Mouse (Mus musculus) lung, adult 2 months (tissue): ENCODE data around the gene Hephl1.

Source experiments
- CTCF ChIP-seq: fragments of 200-500 bp; IDR thresholded peaks from 2 replicates; pipeline ENCODE4 v1.5.1; 2011; ENCODE audit warnings: mild to moderate bottlenecking, low read length, control low read depth; ENCODE audit not compliant: insufficient read depth
- POLR2A ChIP-seq: fragments of 200-500 bp; IDR thresholded peaks from 2 replicates; pipeline ENCODE4 v1.6.1; 2011; ENCODE audit warnings: low read depth, mild to moderate bottlenecking, control low read depth, low read length, borderline replicate concordance; ENCODE audit errors: extremely low read depth

DNA sequence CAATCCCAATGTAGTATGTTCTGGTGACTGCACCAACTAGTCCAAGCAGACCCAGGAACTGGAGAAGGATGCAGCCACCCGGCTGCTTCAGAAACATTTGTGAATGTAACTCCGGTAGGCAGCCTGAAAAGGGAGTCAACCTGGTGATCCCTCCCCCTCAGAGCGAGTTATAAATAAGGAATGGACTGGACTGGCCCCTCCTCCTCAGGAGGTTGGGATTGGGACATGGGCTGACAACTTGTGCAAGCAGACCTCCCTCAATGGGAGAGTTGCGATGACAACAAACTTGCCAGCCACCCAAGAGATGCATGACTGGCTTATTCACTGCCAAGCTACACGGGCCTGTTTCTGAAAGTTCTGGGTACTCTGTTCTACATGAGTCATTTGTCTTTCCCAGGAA is at the start of gene Hephl1:
- TF ChIP-seq POLR2A (no peak), CTCF (no peak)
